Mouse (Mus musculus) urinary bladder, postnatal 25 days (tissue): ENCODE data around the gene Cry1.

Experiments used
- DNase-seq: peaks from one replicate; pipeline ENCODE4 v3.0.0; 2022; ENCODE audit warnings: low spot score

The Cry1 gene

DNA sequence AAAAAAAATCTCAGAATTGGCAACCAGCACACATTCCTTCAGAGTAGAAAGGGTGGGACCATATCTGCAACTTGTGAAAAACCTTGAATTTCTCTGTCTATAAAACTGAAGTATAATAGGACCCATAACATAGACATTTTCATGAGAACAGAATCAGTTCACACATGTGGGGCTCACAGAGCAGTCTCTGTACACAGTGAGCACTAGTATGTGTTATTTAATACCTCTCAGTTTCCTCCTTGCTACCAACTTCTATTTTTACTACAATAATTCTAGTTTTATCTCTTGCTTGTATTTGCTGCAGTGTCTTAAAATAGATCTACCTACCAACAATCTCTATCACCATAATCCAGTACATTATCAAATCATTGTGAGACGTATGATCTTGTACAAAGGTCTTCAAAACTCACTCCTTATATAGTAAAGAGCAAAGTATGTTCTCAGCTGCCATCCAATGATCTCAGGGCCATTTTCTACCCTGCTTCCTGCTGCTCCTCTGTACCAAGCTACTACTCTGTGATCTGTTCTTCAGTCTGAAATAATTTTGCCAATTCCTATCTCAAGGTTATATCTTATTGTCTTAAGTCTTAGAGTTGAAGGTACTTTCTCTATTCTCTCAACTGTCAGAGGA lies 24.8 kb downstream of the Cry1 start:
- no peak for DNase-seq

DNA sequence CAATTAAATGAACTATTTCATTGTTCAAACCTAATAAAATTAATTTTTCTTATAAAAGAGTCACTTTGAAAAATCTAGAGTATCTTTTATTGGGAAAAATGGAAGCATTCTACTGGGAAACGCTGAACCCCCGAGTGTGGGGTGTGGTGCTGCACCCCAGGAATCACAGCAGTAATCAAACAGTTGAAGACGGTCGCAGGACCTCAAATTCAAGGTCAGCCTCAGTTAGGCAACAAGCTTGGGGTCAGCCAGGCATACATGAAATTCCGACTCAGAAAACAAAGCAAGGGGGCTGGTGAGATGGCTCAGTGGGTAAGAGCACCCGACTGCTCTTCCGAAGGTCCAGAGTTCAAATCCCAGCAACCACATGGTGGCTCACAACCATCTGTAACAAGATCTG lies 27.4 kb downstream of the Cry1 start:
- no peak for DNase-seq

DNA sequence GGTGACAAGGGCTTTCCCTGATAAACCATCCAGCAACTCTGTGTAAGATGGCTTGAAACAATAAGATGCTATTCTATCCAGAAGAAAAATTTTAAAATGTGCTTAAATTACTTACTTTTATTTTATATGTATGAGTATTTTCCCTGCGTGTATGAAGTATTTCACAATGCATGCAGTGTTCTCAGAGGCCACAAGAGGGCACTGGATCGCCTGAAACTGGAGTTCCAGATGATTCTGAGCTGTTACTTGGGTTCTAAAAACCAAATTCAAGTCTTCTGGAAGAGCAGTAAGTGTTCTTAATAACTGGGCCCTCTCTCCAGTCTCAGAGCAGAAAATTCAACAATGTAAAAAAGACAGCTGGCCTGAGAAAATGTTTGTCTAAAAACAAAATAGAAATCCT lies 30.7 kb downstream of the Cry1 start:
- peak; percentile 50 for DNase-seq

DNA sequence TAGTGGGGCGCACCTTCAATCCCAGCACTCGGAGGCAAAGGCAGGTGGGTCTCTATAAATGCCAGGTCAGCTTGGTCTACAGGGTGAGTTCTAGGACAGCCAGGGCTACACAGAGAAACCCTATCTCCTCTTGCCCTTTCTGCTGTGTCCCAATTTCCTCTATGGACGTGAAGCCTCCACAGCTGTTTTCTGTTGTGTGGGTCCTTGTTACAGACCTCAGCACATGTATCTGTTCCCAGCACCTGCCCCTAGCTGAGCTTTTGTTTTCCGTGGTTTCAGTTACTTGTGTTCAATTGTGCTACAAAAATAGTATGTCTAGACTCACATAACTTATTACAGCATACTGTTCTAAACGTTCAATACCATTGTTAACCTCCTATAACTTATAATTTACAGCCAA lies 35.6 kb downstream of the Cry1 start:
- no peak for DNase-seq

DNA sequence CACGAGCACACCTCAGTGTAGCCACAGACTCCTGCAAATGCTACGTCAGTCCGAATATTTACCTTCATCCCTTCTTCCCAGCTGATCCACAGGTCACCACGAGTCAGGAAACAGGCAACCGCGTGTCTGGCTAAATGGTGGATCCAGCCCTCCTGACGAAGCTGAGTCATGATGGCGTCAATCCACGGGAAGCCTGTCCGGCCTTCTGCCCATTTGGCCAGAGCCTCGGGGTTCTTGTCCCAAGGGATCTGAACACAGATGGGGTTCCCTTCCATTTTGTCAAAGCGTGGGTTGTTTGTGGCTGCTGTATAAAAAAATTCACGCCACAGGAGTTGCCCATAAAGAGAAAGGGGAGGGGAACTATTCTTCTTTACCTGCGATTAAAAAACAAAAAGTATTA lies 38.6 kb downstream of the Cry1 start:
- no peak for DNase-seq

DNA sequence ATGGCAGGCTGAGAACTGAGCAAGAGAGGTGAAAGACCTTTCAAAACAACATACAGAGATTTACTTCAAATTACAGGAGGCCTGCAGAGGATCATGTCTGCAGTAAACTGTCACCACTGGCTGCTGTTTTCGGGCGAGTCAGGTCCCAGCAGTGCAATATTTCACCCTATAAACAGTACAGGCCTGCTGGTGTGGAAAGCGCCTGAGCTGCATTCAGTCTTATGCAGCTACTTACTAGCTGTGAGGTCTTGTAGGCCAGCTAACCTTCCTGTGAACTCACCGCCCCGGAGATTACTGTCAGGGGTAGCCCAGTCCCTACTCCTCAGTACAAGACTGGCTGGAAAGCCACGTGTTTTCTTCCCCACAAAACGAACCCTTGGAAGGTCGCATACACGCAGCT lies 43.4 kb downstream of the Cry1 start:
- no peak for DNase-seq

DNA sequence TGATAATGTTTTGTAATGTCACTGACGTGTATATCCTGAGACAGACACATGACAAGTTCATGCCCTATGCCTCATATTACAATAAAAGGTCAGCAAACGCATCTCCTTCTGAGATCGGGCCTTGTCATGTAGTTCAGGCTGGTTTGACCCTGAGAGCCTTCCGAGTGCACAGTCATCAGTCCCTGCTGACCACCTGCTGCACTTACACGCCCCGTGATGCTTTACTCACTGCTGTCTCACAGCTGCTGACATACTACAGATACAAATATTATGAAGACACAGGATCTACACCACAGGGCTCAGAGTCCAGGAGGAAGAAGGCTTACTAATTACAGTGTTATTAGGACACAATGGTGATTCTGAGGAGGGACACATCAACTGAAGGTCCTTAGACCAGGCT lies 48.3 kb downstream of the Cry1 start:
- no peak for DNase-seq

DNA sequence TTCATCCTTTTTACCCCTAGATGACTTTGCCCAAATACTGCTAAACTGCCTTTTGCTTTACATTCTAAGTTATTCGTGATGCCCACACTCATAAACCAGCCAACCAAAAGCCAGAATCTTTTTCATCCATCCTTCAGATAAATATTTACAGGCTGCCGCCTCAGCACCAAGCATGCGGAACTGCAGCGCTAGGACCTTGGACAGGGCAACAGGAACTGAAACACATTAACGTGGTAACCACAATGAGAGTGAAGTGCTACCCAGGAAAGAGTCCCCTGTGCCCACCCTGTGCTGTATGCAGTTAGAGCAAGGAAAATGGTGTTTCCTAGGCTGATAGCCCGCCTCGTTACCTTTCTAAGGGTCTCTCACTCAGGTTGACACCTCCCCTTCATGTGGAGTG lies 56.4 kb downstream of the Cry1 start:
- peak; percentile 16 for DNase-seq

DNA sequence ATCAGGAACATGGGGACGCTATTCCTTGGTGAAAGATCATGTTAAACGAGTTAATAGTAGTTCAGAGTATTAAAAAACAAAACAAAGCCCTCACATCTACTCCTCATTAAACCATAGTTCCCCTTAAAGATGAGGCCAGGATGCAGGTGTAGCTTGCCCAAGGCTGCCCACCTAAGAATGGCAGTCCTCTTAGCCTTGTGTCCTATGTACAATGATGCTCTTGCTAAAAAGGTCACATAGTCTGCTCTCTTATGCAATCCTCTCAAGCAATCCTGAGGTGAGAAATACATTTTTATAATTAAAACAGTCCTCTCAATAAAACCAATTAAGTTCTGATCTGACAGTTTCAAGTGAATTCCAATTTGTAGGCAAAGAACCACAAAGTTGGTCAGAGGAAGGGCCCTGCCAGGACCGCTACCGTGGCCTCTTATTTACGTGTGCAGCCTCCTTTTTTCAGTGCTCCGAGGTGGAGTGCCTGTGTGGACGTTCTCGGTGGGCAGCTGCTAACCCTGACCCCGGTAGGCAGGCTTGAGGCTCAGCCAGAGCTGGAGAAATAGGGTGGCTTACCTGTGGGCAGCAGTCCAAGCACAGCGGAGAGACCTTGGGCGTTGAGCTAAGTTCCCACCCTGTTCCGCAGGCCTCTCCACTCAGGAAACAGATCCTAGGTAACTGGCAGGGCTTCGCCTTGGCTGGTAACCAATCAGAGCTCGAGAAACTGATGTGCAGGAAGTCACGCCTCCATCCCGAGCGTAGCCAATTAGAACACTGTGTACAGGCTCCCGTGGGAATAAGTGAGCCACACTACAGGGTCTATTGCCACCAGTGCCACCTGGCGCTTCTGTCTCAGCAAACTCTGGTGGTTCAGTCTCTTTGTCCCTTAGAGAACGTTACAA lies 57.2 kb downstream of the Cry1 start, which contains the start of gene Mterf2:
Gene Mterf2, minus strand, starts transcription at position 633 of the 893 bp plus-strand sequence.
- peak; percentile 69 for DNase-seq

DNA sequence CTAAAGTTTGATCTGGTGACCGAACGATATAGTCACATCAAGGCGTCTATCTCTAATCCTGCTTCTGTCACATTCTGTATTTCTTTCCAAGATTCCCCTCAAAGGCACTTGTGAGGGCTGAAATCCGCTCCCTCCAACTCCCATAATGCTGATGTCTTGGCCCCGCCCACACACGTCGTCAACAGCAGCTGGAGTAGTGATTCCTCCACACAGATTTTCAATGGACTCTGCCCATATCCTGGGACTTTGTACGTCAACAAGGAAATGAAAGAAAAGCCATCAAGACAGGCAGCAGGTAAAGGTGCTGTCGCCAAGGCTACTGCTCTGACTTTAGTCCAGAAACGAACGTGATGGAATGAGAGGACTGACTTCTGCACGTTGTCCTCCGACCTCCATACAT lies 59.7 kb downstream of the Cry1 start:
- DNase-seq, result no peak

DNA sequence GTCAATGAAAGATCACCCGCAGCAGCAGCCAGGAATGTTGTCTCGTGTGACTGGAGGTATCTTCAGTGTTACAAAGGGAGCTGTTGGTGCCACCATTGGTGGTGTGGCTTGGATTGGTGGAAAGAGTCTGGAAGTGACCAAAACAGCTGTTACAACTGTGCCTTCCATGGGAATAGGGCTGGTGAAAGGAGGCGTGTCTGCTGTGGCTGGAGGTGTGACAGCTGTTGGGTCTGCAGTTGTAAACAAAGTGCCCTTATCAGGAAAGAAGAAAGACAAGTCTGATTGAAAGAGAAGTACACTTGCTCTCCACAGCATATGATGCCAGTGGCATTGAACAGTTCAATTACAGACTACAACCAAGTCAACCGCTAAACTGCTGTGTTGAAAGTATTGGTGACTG lies 70.5 kb downstream of the Cry1 start:
- DNase-seq, result no peak

DNA sequence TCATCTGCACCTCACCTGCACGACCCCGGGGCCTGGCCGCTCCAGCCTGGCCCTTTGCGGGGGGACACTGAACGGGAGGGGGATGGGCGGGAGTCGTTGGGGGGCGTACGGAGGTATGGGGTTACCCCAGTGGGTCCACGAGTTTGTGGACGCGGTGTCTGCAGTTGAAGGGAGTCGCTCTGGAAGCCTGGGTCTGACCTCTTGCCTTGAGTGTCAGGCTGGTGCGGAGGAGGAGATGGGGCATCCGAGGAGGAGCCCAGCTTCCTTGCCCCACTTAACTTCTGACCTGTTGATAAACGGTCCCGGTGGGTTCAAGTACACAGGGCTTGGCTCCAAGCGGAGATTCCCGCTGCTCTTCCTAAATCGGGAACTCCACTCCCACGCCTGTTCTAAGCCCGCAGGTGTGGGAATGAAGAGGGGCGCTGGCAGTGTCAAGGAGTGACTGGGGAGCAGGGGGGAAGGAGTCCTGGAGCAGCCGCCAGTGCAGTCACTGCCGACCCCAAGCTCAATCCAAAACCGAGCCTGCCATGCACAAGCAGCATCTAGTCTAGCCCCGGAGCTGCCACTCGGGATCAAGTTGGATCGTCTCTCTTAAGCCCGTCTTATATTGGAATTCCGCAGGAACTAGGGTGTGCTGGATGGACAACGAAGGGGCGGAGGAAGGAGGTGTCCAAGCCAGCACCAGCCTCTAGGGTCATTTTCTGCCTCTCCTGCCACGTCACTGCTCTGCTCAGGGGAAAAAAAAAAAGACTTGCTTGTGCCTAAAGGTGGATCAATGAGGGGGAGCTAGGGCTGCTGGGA lies 81.6 kb downstream of the Cry1 start:
- peak; percentile 8 for DNase-seq

DNA sequence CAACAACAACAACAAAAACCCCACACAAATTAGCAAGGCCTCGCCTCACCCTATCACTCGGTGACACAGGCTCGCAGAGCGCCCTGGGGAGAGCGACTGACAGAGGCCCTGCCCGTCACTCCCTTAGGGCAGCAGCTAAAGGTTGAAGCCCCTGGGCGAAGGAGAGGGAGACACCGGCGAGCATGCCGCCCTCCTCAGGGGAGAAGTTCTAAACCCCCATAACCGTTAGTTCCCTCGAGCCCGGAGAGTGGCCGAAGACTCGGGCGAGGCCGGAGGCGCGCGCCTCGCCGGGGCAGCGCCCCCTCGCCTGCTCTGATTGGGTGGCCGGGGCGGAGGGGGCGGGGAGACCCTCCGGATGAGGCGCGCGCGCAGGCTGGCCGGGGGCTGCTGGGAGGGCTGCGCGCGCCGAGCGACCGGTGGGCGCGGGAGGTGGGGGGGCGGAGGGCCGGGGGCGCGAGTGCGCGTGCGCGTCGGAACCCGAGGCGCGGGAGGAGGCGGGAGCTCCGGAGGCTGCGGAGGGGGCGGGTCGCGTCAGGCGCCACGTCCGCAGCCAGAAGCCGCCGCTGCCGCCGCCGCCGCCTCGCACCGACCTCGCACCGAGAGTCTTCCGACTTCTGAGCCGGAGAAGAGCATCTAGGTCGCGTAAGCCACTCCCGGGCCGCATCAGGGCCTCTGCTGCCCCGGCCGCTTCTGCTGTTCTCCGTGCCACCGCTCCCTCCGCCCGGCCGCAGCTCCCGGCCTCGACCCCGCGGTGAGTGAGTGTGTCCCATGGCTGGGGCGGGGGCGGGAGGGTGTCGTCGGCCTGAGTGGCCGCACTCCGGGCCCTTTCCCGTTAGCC lies 82.4 kb downstream of the Cry1 start, which contains the start of the genes Fhl4 and Tmem263:
Gene Fhl4, minus strand, starts transcription at position 249 of the 838 bp plus-strand sequence.
Gene Tmem263, plus strand, starts transcription at position 381 of the 838 bp plus-strand sequence.
- peak; percentile 67 for DNase-seq

DNA sequence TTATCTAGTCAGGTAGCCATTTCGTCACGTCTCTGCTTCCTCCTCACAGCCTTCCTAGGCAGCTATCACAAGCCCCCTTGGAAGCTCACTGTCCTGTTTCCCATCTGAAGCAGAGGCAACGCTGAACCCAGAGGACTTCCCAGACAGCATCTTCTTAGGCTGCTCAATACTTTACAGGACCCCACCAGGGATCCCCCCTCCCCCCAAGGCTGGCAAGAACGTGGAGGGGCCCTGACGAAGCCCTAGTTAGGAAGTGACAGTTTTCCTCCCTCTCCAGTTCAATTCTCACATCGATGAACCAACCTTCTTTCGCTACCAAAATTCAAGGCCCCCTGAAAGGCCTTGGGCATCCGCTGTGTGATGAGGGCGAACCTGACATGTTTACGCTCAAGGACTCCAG lies 83.0 kb downstream of the Cry1 start:
- DNase-seq, result peak; percentile 3
